Mouse (Mus musculus) c-Kit-positive CD71-negative TER-119-negative erythroid progenitor cells, embryonic 14.5 days (primary cell): ENCODE results near the gene Gm21987.

Experiments
- DNase-seq: peaks from one replicate; pipeline ENCODE4 v3.0.0-alpha.2; 2013; ENCODE audit warnings: low read depth

Gm21987 gene

DNA sequence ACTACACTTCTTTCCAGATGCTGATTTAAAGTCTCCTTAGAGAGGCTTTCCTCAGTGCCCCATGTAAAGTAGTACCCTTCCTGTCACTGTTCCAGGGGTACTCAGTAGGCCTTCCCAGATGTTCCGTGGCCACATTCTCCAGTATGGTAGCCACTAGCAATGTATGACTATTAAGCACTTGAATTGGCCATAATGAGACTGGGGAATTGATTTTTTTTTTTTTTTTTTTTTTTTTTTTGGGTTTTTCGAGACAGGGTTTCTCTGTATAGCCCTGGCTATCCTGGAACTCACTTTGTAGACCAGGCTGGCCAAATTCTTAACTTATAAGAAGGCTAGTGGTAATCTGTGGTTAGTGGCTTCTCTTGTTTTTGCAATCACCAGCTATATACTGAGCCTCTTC, 3.0 kb downstream of the Gm21987 start:
- no peak for DNase-seq

DNA sequence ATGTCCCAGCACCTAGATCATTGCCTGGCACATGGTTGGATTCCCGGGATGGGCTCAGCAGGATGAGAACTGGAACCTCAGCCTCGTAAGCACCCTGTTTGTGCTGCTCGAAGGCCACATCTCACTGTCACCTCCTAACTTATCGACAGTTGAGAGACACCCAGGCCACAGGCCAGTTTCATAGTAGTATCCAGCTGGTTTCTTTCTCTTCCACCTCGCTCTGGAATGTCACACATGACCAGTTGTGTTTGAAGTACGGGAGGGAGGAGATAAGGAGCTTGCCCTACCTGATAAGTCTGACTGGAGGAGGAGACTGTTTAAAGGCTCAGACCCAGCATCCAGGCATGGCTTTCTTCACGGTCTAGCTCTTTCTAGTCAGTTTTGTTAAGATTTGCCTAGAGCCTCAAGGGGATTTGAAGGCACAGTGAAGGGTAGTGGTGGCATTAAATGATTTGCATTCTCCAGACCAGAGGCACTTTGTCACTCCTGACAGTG, 3.6 kb downstream of the Gm21987 start:
- DNase-seq = no peak

DNA sequence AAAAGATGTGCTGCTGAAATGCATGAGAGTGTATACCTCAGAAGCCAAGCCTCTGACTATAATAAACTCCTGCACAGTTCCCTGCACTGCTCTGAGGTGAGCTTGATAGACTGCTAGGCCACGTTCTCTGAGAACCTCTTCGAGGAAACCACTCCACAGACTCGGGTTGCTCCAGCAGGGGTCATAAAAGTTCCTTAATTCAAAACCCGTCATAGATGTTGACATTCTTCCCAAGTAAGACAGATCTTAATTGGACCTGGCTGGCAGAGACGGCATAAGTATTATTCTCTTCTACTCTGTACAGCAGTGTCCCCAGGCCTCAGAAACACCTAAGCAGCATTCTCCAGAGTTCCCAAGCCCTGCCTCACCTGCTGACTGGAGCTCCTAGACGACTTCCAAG, 4.1 kb downstream of the Gm21987 start:
- no peak for DNase-seq

DNA sequence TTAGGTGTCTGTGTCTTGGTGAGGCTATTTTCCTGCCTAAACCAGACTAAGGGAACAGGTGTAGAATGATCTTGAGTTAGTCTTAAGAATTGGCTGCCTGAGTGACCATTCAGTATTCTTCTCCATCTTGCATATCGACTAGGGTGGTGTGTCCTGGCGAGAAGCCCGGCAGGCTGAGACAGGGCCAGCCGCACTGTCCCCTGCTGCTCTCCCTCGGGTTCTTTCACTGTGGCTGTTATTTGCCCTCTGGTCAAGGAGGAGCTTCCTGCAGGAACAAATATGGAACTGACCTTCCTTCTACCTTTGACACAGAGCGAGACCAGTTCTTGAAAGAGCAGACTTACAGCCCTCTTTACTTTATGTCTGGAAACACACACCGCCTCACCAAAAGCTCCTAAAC, 5.2 kb downstream of the Gm21987 start:
- DNase-seq = no peak

DNA sequence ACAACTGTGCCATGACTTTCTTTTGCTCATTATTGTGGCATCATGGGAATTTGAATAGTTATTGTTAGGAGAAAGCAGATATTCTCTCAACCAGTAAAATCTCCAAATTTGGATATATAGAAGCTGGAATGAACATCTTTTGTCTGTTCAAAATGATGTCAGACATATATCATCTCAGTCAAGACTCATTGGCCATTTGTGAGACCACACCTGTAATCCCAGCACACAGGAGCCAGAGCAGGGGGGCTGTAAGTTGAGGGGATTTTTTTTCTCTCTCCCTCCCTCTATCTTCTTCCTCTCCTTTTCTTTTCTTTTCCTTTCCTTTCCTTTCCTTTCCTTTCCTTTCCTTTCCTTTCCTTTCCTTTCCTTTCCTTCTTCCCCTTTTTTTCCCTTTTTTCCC, 6.0 kb downstream of the Gm21987 start:
- no peak for DNase-seq

DNA sequence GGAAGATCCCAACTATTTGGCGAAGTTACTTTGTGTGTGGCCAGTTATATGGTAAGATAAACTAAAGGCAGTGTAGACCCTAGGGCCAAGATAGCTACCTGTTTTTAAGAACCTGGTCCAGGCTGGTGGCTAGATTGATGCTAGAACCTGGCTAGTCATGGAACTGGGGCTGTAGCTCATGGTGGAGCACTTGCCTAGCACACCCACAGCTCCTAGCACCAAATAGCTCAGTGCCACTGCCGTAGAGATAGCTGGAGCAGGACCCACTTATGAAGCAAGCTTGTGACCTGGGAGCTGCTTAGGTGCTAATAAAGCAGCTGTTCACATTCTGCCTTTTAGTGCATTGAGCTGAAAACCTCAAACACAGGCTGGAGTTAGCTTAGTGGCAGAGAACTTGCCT, 6.8 kb downstream of the Gm21987 start:
- DNase-seq = no peak

DNA sequence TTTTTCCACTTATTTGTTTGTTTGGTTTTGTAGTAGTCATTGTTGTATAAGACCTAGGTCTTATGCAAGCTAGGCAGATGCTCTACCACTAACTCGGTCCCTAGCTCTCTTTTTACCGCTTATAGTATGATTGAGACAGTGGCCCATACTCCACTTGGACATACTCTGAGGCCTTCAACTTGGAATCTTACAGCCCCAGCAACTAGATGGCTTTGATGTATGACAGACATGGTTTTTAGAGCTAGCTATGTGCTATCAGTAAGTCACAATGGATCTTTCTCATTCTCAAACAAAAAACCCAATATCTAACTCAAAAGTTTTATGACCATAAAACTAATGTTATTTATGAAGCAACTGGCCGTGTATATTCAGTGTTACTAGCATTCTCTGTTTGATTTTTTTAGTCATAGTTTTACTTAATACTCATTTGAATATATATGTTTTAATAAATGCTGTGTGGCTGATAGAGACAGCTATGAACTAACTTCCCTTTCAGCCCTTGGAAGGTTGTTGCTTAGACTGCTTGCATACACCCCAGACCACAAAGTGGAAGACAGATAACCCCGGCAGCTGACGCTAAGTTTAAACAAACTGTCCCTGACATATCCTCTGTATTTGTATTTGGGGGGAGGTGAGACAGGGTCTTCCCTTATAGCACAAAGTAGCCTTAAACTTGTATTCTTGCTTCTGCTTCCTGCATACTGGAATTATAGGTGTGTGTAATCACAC, 7.5 kb downstream of the Gm21987 start:
- no peak for DNase-seq

DNA sequence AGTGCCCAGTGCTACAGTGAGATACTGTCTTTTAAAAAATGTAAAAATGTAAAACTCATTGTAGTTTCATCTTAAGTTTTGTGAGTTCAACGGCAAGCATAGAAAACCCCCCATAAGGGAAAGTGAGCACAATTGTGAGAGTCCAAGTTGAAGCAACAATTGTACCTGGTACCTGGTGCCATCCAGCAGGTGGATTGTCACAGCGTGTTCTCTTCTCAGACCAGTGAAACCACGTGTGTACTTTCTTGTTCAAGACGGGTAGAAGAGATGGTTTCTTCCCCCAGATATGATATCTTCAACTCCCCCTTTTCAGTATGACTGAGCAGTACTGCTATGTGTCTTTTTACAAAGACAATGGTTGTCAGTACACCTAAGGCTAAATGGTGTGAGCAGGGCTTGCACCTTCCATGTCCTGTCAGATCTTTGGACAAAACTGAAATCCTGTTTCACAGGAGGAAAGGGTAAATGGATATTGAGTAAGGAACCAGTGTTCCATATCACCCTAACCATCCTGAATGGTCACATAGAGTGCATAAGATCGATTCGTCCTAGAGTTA, 11.5 kb downstream of the Gm21987 start:
- DNase-seq = no peak

DNA sequence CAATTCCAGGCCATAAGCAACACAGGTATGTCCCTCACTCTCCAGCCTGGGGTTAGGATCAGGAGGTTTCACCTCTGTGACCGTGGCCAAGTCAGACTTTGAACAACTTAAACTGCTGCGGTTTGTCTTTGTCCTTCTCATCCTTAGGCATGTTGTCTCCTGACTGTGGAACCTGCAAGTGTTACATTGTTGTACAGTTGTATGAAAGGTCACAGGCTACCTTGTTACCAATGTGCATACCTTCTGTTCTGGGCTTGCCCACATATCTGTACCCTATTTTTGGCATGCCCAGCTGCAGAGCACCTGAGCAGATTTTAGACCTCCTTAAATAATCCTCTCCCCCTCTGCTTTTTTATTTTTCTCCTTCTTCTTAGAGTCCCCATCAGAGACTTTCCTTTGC, 12.4 kb downstream of the Gm21987 start:
- DNase-seq = no peak

DNA sequence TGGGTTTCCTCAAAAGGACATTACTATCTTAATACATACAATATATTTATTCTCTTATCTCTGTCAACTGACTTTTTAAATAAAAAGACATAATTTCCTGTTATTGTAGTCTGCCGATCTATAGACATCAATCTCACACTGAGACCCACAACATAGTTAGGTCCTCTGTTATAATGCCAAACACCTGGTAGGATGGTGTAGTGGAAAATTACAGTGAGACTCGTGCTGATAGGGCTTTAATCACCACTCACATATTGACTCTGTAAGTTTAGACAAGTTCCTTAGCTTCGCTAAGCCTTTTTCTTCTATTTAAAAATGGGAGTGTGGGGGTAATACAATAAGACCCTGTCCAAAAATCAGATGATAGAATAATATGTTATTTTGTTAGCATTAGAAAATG, 13.0 kb downstream of the Gm21987 start:
- no peak for DNase-seq

DNA sequence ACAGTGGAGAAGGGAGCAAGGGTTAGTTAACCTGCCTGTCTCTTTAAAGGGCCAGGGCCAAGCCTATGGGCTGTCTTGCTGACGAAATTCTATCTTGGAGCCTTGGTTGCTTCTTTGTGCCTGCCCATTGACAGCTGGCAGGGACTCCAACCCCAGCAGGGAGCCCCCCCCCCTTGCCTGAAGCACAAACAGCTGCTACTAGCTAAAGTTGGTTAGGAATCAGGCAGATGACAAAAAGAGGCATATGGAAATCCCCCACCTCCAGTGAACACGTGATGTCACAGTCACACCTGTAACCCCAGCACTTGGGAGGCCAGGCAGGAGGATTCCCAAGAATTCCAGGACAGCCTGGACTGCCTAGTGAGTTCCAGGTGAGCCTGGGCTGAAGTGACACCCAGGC, 13.5 kb downstream of the Gm21987 start:
- no peak for DNase-seq

DNA sequence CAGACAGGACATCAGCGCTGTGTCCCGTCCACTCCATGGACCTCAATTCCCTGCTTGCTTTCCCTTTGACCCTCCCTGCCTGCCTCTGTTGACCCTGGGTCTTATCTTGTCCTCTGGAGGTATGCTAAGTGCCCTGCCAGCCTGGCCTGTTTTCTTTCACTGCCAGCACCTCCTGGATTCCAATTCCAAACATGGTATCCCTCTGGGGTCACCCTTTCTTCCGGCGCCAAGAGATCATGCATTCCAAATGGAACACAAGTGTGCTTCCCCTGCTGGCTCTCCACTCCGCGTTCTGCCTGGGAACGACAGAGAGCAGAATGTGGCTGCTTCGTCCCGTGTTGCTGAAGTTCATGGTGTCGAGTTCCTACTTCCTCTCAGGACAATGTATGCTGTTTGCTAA, 15.1 kb downstream of the Gm21987 start, which contains the start of gene Popdc2:
TSS of gene Popdc2 (plus strand) at position 277 of the 400 bp plus-strand sequence.
- DNase-seq = no peak

DNA sequence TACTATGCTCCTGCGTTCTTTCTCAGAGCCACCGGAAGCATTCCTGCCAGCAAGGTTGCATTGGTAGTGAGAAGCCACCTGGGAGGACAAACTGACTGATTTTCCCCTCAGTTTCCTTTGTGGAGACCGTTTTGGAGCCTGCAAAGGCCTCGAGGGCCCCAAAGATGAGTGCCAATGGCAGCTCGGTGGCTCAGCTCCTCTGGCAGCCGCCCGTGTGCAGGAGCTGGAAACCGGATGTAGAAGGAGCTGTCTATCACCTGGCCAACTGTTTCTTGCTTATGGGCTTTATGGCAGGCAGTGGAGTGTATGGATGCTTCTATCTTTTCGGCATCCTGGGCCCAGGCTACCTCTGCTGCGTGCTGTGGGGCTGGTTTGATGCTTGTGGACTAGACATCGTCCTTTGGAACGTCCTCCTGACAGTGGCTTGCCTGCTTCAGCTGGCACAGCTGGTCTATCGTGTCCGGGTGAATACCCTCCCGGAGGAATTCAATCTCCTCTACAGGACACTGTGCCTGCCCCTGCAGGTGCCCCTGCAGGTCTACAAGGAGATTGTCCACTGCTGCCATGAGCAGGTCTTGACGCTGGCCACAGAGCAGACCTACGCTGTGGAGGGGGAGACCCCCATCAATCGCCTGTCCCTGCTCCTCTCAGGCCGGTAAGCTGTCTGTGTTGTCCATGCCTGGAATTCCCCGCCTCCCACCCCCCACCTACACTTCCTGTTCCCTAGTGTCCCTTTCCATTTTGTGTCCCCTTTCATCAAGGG, 15.8 kb downstream of the Gm21987 start:
- no peak for DNase-seq

DNA sequence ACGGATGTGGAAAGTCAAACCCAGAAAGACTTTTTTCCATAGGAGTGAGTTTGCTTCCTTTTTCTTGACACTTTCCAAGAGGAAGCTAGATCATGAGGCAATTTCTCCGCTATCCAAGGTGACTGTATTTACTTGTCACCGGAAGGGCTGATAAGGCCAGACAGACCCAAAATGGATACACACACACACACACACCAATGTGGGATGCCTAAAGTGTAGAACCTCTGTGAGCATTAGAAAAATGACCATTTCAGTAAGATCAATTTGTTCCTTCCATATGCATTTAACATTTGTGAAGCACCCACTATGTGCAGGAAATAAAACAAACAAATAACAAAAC, 16.4 kb downstream of the Gm21987 start:
- no peak for DNase-seq

DNA sequence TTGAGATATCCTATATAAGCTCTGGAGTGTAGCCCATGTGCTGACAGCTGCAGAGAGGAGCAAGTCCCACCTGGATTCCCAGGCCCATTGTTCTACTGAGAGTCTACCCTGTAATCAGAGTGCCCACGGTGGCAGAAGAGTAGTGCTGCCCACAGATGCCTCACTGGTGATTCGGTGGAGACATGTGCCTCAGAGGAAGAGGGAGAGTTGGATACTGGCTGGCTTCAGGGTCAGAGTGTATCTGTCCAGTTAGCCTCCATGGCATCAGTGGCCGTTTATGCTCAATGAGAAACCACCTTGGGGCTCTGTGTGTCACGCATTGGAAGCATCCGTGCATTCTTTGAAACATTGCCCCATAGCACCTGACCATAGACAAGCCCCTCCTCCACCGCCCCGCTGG, 16.8 kb downstream of the Gm21987 start:
- DNase-seq = no peak

DNA sequence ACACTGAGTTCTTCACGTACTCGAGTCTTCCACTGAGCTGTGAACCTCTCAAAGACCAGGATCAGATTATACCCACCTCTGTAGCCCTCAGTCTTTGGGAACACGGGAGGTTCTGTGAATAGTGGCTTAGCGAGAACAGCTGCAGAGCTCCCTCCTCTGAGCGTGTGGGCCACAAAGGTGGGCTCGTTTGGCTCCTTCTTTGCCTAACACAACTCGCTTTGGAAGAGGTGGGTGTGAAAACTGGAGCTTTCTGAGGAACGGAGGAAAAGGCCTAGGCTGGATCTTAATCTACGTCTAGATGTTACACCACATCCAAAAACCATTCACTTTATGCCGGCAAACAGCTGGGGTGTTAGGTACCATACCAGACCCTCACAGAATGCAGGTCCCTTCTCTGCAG, 18.6 kb downstream of the Gm21987 start:
- DNase-seq = no peak

DNA sequence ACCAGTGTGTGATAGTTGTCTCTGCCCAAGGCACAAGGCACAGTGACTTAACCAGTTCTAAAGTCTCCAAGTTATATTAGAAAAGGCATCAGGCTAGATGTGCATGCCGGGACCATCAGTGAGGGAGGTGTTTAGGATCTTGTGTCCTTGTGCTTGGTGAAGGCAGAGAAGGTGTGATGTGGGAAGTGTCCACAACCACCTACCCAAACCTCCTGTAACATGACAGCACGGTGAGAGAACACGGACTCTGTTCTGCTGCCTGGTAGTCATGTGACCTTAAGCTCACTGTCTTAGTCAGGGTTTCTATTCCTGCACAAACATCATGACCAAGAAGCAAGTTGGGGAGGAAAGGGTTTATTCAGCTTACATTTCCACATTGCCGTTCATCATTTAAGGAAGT, 19.4 kb downstream of the Gm21987 start:
- no peak for DNase-seq

DNA sequence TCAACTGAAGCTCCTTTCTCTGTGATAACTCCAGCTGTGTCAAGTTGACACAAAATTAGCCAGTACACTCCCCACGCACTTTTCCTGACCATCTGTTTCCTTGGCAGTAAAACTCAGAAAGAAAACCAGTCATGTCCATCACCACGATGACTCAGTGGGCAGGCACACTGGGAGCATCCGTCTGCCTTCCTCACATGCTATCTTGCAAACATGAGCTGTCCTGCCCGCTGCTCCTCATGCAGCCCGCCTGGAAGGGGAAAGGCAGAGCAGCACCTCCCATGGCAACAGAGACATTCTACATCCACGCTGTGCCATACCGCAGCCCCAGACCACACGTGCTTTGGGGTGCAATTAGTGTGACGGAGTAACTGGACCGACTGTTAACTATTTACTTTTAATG, 21.5 kb downstream of the Gm21987 start:
- DNase-seq = no peak

DNA sequence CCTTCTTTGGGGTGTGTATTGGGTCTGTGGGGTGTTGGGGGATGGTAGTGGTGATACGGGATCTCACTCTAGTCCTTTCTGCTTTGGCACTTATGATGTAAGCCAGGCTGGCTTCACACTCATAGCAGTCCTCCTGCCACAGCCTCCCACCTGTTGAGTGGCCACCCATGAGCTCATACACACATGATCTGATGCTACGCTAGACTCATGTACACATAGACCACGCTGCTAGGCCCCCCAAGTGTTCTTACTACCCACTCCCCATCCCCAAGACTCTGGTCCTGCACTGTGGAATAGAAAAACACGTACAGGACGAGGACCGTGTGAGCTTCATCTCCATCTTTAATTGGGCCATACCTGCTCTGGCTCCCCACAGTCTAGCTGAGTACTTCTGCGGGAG, 22.2 kb downstream of the Gm21987 start:
- DNase-seq = no peak

DNA sequence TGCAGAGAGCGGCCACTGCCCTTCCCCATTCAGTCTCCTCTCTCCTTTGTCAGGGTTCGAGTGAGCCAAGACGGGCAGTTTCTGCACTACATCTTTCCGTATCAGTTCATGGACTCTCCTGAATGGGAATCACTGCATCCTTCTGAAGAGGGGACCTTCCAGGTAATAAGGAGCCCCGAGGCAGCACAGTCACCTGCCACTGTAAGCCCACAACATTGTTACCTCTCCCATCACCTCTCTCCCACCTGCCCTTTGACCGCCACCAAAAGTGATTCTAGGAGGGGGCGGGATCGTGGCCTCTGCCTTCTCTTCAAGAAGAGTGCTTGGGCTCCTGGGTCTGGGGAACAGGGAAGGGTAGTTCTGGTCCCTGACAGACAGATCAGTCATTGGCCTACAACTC, 22.6 kb downstream of the Gm21987 start:
- DNase-seq = no peak

DNA sequence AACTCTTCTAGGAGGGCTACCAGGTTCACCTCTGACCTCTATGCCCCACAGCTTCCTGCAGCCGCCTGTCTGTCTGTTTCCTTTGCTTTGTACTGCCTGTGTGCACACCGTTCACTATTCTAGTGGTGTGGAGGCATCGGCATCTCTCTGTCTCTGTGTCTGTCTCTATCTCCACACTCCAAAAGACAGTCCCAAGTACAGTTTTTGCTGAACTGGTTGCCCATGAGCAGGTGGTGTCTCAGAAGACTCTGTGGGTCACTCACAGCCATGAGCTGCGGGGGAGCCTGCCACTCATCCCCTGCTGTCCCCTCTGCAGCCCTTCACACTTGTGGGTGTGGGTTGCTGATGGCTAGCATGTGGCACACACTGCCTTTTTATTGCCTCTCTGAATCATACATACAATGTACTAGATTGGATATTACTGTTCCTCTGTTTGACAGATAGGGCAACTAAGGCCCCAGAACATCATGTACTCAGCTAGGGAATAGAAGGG, 23.2 kb downstream of the Gm21987 start:
- no peak for DNase-seq

DNA sequence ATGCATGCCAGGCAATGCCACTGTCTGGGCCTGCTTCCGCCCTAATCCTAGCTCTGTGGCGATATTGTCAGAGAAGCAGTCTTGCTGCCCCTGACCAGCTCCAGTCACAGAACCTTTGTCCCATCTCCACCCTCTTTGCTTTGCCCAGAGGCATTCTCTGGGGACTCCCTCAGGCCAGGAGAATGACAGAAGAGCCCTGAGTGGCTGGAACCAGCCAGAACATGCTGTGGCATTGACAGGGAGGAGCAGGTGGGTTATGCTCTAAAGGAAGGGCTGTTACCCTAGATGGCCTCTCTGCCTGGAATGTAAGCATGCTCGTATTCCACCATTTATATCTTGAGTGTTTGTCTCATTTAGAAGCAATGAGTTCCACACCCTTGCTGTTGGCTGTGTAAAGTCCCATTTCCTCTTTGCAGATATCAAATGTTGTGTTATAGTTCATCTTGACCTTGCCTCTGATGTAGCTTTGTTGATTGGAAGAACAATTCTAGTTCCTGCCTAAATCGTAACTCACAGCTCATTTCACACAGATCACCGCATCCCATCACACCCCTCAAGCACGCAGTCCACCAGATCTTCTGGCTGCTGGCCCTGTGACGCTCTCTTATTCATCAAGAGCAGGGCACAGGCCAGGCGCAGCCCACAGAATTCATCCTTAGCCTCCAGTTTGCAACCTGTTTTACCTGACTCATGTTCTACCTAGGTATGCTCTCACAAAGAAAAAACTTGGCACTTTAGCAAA, 24.0 kb downstream of the Gm21987 start:
- DNase-seq = no peak
